Mouse (Mus musculus) kidney, postnatal 36 days (tissue): Measurements from ENCODE around the gene Rnf182.

Experiments
- DNase-seq, 2 experiments: peaks; one replicate each; pipeline ENCODE4 v3.0.0; 2021 to 2022; ENCODE audit warnings: mixed read lengths in 2 of 2

Gene Rnf182

DNA sequence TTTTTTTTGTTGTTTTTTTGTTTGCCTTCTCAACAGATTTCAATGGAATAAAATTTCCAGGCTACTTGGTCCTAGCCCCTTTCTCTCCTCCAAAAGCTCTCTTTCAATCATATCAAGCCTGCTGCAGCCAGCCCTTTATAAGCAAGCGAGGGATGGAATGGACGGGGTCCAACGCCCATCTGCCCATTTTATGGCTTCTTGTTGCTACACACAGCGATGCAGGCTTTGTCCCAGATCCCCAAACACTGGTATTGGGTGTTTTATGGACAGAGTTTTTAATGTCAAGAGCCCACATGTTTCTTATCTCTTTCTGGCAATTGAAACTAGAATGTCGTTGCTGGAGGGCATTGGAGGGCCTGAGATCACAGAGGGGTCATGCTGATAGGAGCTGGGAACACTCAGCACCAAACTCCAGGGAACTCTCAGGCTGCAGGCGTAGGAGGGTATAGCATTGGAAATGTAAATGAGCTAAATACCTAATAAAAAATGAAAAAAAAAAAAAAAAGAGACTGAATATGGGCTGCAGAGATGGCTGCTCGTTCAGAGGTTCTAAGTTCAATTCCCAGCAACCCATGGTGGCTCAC, 89.1 kb downstream of the Rnf182 start:
- DNase-seq = peak in 1 of 2 experiments; percentile 25

DNA sequence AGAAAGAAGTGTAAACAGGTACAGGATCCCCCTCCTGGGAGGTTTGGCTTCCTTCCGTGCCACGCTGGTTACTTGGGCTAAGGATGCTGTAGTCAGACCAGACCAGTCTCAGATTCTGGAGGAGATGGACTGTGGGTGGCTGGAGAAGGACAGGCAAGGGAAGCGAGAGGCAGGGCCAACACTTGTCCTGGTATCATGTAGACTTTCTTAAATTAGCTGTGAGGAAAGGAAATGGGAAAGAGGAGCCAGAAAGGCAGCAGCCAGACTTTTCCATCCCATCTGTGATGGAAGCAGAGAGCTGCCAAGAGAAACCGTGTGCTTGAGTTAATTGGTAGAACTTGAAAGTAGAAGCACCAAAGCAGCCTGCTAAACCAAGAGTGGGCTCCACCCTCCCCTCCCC, 90.9 kb downstream of the Rnf182 start:
- no peak for DNase-seq

DNA sequence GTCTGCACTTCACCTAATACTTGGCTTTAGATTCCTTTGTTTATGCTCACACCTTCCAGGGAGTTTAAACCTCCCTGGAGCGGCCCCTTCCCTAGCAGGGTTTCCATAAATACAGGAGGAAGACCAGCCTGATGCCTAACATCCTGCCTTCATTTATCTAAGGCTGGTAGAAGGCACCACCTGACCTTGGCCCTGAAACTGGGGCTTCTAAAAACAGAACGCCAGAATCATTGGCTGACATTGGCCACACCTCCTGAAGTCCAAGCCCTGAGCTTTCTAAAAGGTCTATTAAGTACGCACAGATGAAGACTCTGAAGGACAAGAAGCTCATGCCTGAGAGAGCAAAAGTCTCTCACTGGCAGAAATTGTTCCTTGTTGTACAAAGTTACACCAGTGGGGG, 94.0 kb downstream of the Rnf182 start:
- DNase-seq = no peak

DNA sequence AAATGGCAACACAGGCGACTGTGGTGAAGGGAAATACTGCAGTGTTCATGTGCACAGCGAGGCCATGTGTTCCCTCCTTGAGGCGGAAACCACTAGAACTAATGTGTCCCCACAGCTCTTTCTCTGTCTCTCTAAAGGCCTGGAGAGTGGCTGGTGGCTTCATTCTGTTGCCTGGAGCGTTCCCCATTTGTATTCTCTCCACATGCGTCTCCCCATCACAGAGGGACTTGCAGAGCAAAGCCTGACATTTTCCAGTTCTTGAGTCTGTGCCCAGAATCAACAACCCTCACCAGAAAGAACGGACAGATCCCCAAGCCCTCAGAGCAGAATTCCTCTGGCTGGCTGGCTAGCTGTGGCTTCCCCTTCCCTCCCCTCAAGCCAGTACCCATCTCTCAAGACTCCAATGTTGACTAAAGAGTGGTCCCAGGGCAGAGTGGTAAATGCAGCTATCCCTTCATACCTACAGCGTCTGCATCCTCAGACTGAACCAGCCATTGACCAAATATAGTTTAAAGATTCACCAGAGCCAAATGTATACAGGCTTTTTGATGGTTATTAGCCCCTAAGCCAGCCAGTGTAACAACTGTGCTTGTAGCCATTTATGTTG, 96.3 kb downstream of the Rnf182 start:
- no peak for DNase-seq

DNA sequence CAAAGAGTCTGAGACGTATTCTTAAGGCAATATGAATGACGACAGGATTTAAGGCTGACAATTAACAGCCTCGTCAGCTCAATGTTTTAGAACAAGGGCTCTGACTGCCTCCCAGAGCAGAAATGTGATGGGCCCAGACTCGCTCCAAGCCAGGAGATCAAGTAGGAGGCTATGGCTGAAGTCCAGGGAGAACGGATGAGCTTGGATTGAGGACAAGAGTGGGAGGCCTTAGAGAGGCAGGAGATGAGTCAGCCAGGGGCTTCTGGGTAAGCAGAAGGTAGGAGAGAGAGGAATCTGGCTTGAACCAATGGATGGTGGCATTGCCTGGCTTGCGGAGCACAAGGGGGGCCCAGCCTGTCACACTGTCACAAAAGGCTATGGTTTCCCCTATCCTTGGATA, 99.2 kb downstream of the Rnf182 start:
- DNase-seq = no peak

DNA sequence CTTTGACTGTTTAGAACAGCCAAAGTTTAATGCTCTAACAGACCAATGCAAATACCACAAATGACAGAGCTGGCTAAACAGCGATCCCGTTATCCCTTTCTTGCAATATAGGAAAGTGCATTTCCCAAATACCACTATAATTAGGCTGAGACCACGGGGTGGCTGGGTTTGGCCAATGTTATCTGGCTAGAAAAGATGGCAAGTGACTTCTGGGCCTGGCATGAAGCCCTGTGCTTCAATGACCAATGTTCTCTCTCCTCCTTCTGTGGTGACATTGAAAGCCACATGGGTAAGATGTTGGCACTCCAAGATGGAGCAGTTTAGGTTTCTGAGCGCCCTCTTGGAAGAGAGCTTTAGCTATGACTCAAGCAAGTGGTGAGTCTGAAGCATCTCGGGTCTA, 100.0 kb downstream of the Rnf182 start:
- DNase-seq = no peak

DNA sequence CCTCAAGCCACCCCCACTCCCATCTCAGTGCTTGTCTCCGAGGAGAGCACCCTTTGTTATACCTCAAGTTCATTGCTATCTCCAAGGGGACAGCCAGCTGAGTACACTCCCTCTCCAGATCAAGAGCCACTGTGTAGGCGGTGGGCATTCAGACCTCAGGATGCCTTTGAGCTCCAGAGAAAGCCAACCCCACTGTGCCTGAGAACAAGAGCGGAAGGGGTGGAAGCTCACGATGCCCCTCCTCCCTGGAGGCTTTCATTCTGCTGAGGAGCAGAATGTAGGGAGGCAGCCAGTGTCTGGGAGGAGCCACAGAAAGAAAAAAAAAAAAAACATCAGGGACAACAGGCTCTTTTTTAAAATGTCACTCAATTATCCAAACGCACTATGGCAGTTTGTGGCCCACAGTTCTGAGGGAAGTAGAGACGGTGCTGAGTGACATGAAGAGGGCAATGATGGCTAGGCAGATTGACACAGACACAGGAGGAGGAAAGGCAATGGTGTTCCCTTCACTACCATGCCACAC, 101.1 kb downstream of the Rnf182 start:
- DNase-seq = no peak

DNA sequence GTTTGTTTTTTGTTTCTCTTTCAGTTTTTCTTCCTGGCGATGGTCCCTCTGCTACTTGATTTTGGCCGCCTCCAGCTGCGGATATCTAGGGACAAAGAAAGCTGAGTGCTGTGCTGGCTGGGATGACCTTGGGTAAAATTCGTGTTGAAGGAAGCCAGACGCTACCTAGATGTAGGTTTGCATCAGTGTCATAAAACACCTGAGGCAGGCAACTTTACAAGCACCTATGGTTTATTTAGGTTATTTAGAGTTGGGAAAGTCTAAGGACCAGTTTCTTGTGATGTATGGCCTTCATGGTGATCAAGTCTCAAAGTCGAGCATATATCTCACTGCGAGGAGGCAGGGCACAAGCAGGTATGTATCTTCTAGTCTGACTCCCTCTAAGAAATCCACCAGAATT, 102.7 kb downstream of the Rnf182 start:
- no peak for DNase-seq

DNA sequence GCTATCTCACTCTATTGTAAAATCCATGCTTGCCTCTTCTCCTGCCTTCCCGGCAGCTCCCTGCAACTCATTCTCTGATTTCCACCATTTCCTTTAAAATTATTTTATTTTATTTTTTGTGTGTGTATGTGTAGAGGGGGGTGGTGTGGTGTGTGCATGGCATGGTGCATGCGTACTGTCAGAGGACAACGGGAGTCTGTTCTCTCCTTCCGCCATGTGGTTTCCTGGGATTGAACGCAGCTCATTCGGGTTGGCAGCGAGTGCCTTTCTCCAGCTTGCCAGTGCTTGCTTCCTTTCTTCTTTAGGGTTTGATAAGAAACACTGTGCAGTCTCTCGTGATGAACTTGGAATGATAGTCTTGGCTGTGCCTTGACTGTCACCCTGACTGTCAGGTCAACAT, 105.0 kb downstream of the Rnf182 start:
- DNase-seq = no peak
